Comparison of ENCODE assay signal across 14 mouse cellular contexts in genomic region chr6:137386344-137386743, GRCm38 (mm10).
DNase-seq lines count a peak whose midpoint lies in the region; TF ChIP-seq lines count a peak whose summit lies in the region.
"Had no signal": no experiment of that assay in that cellular context is flagged by ENCODE, and none has a peak within 500 bp of the region (broad histone marks: within the 10 kb centered on the region; RNA-seq: fewer than 3 reads in every experiment).

No protein-coding gene starts in this region.

- intact Hi-C loops in heart, postnatal 25 days (cut with DNase I) = no loop called here
- intact Hi-C loops in left cerebral cortex, postnatal 36 days (cut with DNase I) = no loop called here

- WGBS in macrophage (ENCODE audit: missing documents) = 8% methylated on average over 4 of the region's 4 CpGs
- 89% methylated on average over 4 of the region's 4 CpGs for WGBS in kidney, adult 2 months

- no peaks in the 10 kb centered on the region for H3K4me1 ChIP-seq in kidney, adult 2 months (ENCODE audit: control insufficient read depth, insufficient read depth, low read length)
- H3K4me1 ChIP-seq: forebrain, embryonic 12.5 days; heart, embryonic 13.5 days; liver, embryonic 15.5 days had no signal

- H3K36me3 ChIP-seq in macrophage (ENCODE audit: inconsistent target) = no peaks in the 10 kb centered on the region
- no peaks in the 10 kb centered on the region for H3K36me3 ChIP-seq in kidney, adult 2 months (ENCODE audit: control insufficient read depth, insufficient read depth, low read length)
- H3K36me3 ChIP-seq: heart, embryonic 13.5 days; liver, embryonic 15.5 days had no signal

- TF ChIP-seq CTCF in kidney, adult 2 months (conservative IDR thresholded peaks at IDR 0.05; ENCODE audit: insufficient read depth, insufficient read length, low read depth, low read length) = no peak

- H3K79me2 ChIP-seq in macrophage (ENCODE audit: inconsistent target) = no peaks in the 10 kb centered on the region

- peak; percentile 44 for DNase-seq in heart, adult 8-10 months (ENCODE audit: low spot score)
- DNase-seq in heart, postnatal 25 days (ENCODE audit: low spot score) = no peak
- DNase-seq in B cell, adult 2 months = peak; percentile 45 to 55
- DNase-seq in c-Kit-positive CD71-negative TER-119-negative erythroid progenitor cells, embryonic 14.5 days (ENCODE audit: low read depth) = peak; percentile 42
- DNase-seq in thymus, postnatal 36 days = no peak
- no peak for DNase-seq in left cerebral cortex, postnatal 36 days (ENCODE audit: low spot score in 2 of 2)
- no peak for DNase-seq in kidney, adult 2 months
- DNase-seq: cerebellum, adult 9-11 months; kidney, postnatal 10 days had no signal

- peak overlapping the region; percentile 34; the same call in 1 of the 2 replicates for H3K27ac ChIP-seq in macrophage
- H3K27ac ChIP-seq in kidney, adult 2 months (ENCODE audit: insufficient read depth, low read depth, low read length) = no peak overlapping the region
- H3K27ac ChIP-seq: forebrain, embryonic 12.5 days; heart, embryonic 13.5 days; hindbrain, embryonic 13.5 days; liver, embryonic 15.5 days had no signal

- 0 out of 2 replicates have a peak, but pooled peaks cover 1% of the 10 kb centered on the region for H3K27me3 ChIP-seq in kidney, adult 2 months (replicated peaks; ENCODE audit: control insufficient read depth, insufficient read depth, low read length)
- H3K27me3 ChIP-seq: forebrain, embryonic 12.5 days; heart, embryonic 13.5 days; hindbrain, embryonic 13.5 days; liver, embryonic 15.5 days had no signal

- no peak overlapping the region for H3K4me3 ChIP-seq in macrophage (ENCODE audit: inconsistent target)
- no peak overlapping the region for H3K4me3 ChIP-seq in kidney, adult 2 months (ENCODE audit: insufficient read depth, low read depth, low read length)
- H3K4me3 ChIP-seq: forebrain, embryonic 12.5 days; heart, embryonic 13.5 days; hindbrain, embryonic 13.5 days; liver, embryonic 15.5 days had no signal

- TF ChIP-seq POLR2A in kidney, adult 2 months (IDR thresholded peaks at IDR 0.05; ENCODE audit: low read depth, low read length) = no peak

Comparison
In these comparisons a context has a peak if more than half of its experiments do, and no peak if none do; other contexts are left out.
1. DNase-seq: peak in heart, adult 8-10 months (single experiment), B cell, adult 2 months (2 of 2) and c-Kit-positive CD71-negative TER-119-negative erythroid progenitor cells, embryonic 14.5 days (single experiment); none in heart, postnatal 25 days (single experiment), thymus, postnatal 36 days (0 of 2), left cerebral cortex, postnatal 36 days (0 of 2) and kidney, adult 2 months (single experiment).